Comparison of ENCODE assay signal across 8 mouse cellular contexts in the genomic region with DNA sequence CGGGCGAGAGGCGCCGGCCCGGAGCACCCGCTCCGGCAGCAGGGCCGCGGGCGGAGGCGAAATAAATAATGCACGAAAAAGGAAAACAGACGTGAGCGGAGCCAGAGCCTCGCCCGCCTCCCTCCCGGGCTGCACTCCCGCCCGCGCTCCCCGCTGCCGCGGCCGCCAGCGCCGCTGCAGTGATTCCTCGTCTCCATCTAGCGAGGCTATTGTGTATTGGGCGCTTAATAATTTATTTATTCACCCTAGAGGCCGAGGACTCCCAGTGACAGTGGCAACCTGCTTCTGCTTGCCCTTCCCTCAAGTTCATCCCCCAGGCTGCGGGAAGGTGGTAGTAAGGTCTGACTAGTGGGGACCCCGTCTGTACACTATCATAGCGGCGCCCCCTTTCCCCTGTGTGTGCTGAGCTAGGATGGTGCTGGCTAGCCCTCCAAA. TPM values are rescaled to one million over a fixed set of nuclear protein-coding genes. Genes with fewer than 3 reads are reported as not detected.
DNase-seq lines count a peak whose midpoint lies in the region; ATAC-seq and TF ChIP-seq lines count a peak whose summit lies in the region.

No protein-coding gene starts in this region.

- peak overlapping the region; percentile 94 for H3K4me2 ChIP-seq in hindbrain, embryonic 16.5 days (ENCODE audit: low read length)

- peak; percentile 81 for ATAC-seq in hindbrain, embryonic 16.5 days

- no peaks in the 10 kb centered on the region for H3K36me3 ChIP-seq in hindbrain, embryonic 16.5 days (ENCODE audit: control insufficient read depth, insufficient read depth, low read length)

- H3K4me1 ChIP-seq in hindbrain, embryonic 16.5 days (ENCODE audit: control insufficient read depth, insufficient read depth, low read depth, low read length) = peaks cover 7% of the 10 kb centered on the region

- peak; percentile 66 for DNase-seq in R1 (ENCODE audit: low read depth, low spot score)
- peak; percentile 29 to 33 for DNase-seq in cerebellum, postnatal 36 days
- peak; percentile 85 for DNase-seq in gastrocnemius, adult 2 months
- DNase-seq in left cerebral cortex, adult 8-10 months (ENCODE audit: low spot score in 2 of 2) = peak; percentile 33 to 43
- DNase-seq in lung, postnatal 4 days = peak; percentile 51 to 72
- peak; percentile 33 to 49 for DNase-seq in right cerebral cortex, postnatal 36 days (ENCODE audit: low spot score in 2 of 2)
- no peak for DNase-seq in thymus, postnatal 14 days

- H3K27me3 ChIP-seq in hindbrain, embryonic 16.5 days (replicated peaks; ENCODE audit: control insufficient read depth, insufficient read depth, low read length) = peaks cover 10% of the 10 kb centered on the region; the same call in 1 of the 2 replicates

- H3K27ac ChIP-seq in gastrocnemius, adult 2 months = peak overlapping the region; percentile 93
- H3K27ac ChIP-seq in hindbrain, embryonic 16.5 days (ENCODE audit: low read depth, low read length) = peak overlapping the region; percentile 57

- intact Hi-C loops in gastrocnemius, adult 2 months (cut with DNase I) = loop anchor here (1.0 to 5.0 kb wide), 2 partner anchors 60 to 97 kb away; no protein-coding TSS in a partner anchor

- peak; percentile 75 for TF ChIP-seq CTCF in gastrocnemius, adult 2 months (IDR thresholded peaks at IDR 0.05)

- no peaks in the 10 kb centered on the region for H3K9me3 ChIP-seq in hindbrain, embryonic 16.5 days (ENCODE audit: control insufficient read depth, low read length)

- H3K9ac ChIP-seq in hindbrain, embryonic 16.5 days (ENCODE audit: low read depth, low read length) = peak overlapping the region; percentile 76

- under 1% methylated on average over 24 of the region's 34 CpGs for WGBS in hindbrain, embryonic 16.5 days

- peak overlapping the region; percentile 84 for H3K4me3 ChIP-seq in gastrocnemius, adult 2 months
- H3K4me3 ChIP-seq in hindbrain, embryonic 16.5 days (ENCODE audit: low read length) = peak overlapping the region; percentile 70

RNA-seq across cellular contexts. Expression of a gene that starts 0.7 kb away (rescaled TPM):
- total RNA-seq in gastrocnemius, adult 2 months (2021) = 10 to 100 TPM; 20.8 to 28.6 TPM
- polyA plus RNA-seq in hindbrain, embryonic 16.5 days (2015; fragmentation: Nextera tagmentation; extraction: Ambion mirVana) = 0.59 and 0.70 TPM in 2 replicates
- 10 to 100 TPM; 14.3 to 15.5 (median 14.9) TPM for total RNA-seq in left cerebral cortex, adult 8-10 months (2022)
